Comparison of ENCODE assay signal across 8 mouse cellular contexts in the genomic region with DNA sequence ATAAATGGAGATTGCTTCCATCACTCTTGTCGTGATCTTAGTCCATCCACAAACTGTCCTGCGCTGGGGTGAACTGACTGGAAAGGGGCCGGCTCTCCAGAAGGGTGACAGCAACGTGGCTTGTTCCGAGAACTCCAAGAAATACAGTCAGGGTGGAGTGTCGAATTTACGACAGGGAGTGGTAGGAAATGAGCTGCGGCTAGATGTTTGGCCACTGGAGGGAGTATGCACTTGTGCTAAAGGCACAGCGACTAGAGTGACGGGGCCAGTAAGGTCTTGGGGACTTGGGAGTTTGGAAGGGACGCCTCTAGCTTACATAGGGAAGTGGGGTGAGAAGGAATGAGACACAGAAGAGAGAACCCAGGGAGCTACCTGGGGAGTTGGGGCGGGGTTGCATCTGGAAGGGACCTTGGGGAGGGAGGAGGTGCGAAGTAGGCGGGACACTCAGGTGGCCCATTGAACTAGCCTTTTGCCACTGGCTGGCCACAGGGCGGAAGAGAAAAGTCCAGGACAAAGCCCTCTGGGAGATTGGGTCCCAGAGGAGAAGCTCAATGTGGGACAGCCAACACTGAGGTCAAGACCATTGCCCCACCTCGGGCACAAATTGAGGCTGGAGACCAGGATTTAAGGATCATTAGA. TPM values are rescaled to one million over a fixed set of nuclear protein-coding genes. Genes with fewer than 3 reads are reported as not detected.
DNase-seq lines count a peak whose midpoint lies in the region; ATAC-seq and TF ChIP-seq lines count a peak whose summit lies in the region.

A gene (plus strand): TSS at position 516 of the 639 bp plus-strand sequence.

- TF ChIP-seq CTCF in hindbrain, postnatal 0 days (IDR thresholded peaks at IDR 0.05; ENCODE audit: low read depth), result peak; percentile 90
- TF ChIP-seq CTCF in left cerebral cortex, adult 2 months (IDR thresholded peaks at IDR 0.05), result peak; percentile 59

- peak within 1 kb of the TSS; percentile 89 for H3K27ac ChIP-seq in hindbrain, postnatal 0 days
- H3K27ac ChIP-seq in left cerebral cortex, adult 2 months, result peak within 1 kb of the TSS; percentile 91

- no peaks in the 10 kb centered on the region for H3K27me3 ChIP-seq in hindbrain, postnatal 0 days (ENCODE audit: insufficient read depth, low read length)
- no peaks in the 10 kb centered on the region for H3K27me3 ChIP-seq in megakaryocyte, embryonic 14.5 days (replicated peaks)

- 3% methylated on average over 16 of the region's 16 CpGs for WGBS in hindbrain, postnatal 0 days

- H3K4me2 ChIP-seq in hindbrain, postnatal 0 days (ENCODE audit: low read depth, low read length), result peak within 1 kb of the TSS; percentile 64

- H3K4me1 ChIP-seq in hindbrain, postnatal 0 days (ENCODE audit: insufficient read depth, low read length), result peaks cover 5% of the 10 kb centered on the region; the same call in 1 of the 2 replicates
- H3K4me1 ChIP-seq in megakaryocyte, embryonic 14.5 days, result peaks cover 85% of the 10 kb centered on the region

- peak within 1 kb of the TSS; percentile 61 for H3K9ac ChIP-seq in hindbrain, postnatal 0 days (replicated peaks; ENCODE audit: low read length)

- H3K4me3 ChIP-seq in hindbrain, postnatal 0 days (ENCODE audit: low read length), result peak within 1 kb of the TSS; percentile 84
- peak within 1 kb of the TSS; percentile 69 for H3K4me3 ChIP-seq in left cerebral cortex, adult 2 months
- peak within 1 kb of the TSS; percentile 95 for H3K4me3 ChIP-seq in megakaryocyte, embryonic 14.5 days (replicated peaks)

- intact Hi-C loops in left cerebral cortex, adult 2 months (cut with DNase I), result loop anchor here (2.0 kb wide), 2 partner anchors 44 to 164 kb away; a partner anchor contains a TSS

- DNase-seq in adipocyte (ENCODE audit: low spot score), result peak; percentile 79
- DNase-seq in cerebellum, postnatal 4 days (ENCODE audit: low spot score in 2 of 2), result peak; percentile 56 to 80
- DNase-seq in gastrocnemius, adult 18-20 months (ENCODE audit: low spot score), result peak; percentile 84
- peak; percentile 93 for DNase-seq in hindbrain, postnatal 0 days (ENCODE audit: low spot score)
- DNase-seq in left cerebral cortex, adult 2 months (ENCODE audit: extremely low spot score in 1 of 2, low spot score in 2 of 2), result peak; percentile 71 to 74
- peak; percentile 81 for DNase-seq in right cerebral cortex, postnatal 14 days
- peak; percentile 82 for DNase-seq in yolk sac, embryonic 10.5 days (ENCODE audit: low spot score)

- peak; percentile 50 for ATAC-seq in hindbrain, postnatal 0 days

- H3K9me3 ChIP-seq in hindbrain, postnatal 0 days (ENCODE audit: low read length), result no peaks in the 10 kb centered on the region
- no peaks in the 10 kb centered on the region for H3K9me3 ChIP-seq in megakaryocyte, embryonic 14.5 days

- no peaks in the 10 kb centered on the region for H3K36me3 ChIP-seq in hindbrain, postnatal 0 days (ENCODE audit: insufficient read depth, low read length)
- peaks cover 14% of the 10 kb centered on the region for H3K36me3 ChIP-seq in megakaryocyte, embryonic 14.5 days (replicated peaks; ENCODE audit: low read length)

RNA-seq across cellular contexts. Expression of the gene that starts here (rescaled TPM):
- total RNA-seq in gastrocnemius, adult 18-20 months (2021), result 1 to 10 TPM in 1 of 2 experiments, under 1 TPM in 1; 0.82 to 1.8 TPM
- total RNA-seq in hindbrain, postnatal 0 days (2014; rRNA removed), result 0.16 and 2.9 TPM in 2 replicates
- polyA plus RNA-seq in hindbrain, postnatal 0 days (2015; fragmentation: Nextera tagmentation; extraction: Ambion mirVana), result 5.5 and 6.2 TPM in 2 replicates
- total RNA-seq in left cerebral cortex, adult 2 months (2021), result 1 to 10 TPM; 1.3 to 1.6 TPM
- 4.7 and 41.3 TPM in 2 replicates for polyA plus RNA-seq in megakaryocyte, embryonic 14.5 days (2012; ENCODE audit: insufficient read depth, low replicate concordance)

Comparison
In these comparisons a context has a peak if more than half of its experiments do, and no peak if none do; other contexts are left out.
1. Peak in every context shown above with its lines: DNase-seq, ATAC-seq, H3K4me3 ChIP-seq and H3K27ac ChIP-seq.